Mouse (Mus musculus): ENCODE results near the gene Tssk4. TPM values are rescaled to one million over a fixed set of nuclear protein-coding genes. Genes with fewer than 3 reads are reported as not detected.

Gene Tssk4
- polyA plus RNA-seq, 1 experiment from 2014 or later, result 0.43 TPM

DNA sequence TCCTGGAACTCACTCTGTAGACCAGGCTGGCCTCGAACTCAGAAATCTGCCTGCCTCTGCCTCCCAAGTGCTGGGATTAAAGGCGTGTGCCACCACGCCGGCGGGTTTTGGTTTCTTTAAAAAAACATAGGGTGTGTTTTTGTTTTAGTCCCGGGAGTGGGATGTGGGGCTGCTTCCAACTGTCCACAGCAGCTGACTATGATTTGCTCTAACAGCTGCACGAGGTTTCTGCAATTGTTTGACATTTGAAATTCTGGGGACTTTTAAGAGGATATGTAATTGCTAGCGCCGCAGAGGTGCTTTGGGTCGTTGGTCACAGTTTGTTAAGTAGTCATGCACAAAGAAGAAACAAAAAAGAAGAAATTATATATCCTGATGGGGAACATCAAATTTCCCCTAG lies 39.4 kb downstream of the Tssk4 start:
- H3K4me3 ChIP-seq, result no peak overlapping the region
- no peak overlapping the region for H3K4me2 ChIP-seq
- H3K36me3 ChIP-seq, result no peaks in the 10 kb centered on the region
- H3K27me3 ChIP-seq, result peaks cover 4% of the 10 kb centered on the region; the same call in 1 of the 2 replicates
- H3K4me1 ChIP-seq (replicated peaks), result no peaks in the 10 kb centered on the region
- no peak for ATAC-seq (ENCODE audit: low FRiP score)
- no peaks in the 10 kb centered on the region for H3K9me3 ChIP-seq
- H3K27ac ChIP-seq, result no peak overlapping the region
- H3K9ac ChIP-seq, result no peak overlapping the region
- 79% methylated on average over 10 of the region's 10 CpGs for WGBS

DNA sequence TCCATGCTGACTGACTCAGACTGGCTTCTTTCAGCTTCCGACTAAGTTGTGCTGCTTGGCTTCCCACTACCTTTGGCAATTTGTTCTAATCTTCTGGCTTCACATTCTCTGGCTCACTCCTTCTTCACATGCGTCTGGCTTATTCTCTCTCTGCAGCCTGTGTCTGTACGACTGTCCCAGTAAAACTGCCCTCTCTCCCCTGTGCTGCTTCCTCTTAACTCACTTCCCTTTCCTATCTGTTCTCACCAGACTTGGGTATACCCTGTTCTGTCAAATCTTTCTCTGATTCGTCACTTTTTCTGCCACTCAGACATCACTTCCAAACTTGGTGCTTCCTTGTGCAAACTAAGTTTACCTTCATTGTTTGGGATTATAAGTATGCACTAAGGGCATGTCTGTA lies 47.2 kb downstream of the Tssk4 start:
- Histone ChIP-seq H3K9ac (no peak overlapping the region), H3K4me2 (no peak overlapping the region), H3K27me3 (0 out of 2 replicates have a peak, but pooled peaks cover 9% of the 10 kb centered on the region), H3K4me1 (replicated peaks) (no peaks in the 10 kb centered on the region), H3K9me3 (no peaks in the 10 kb centered on the region), H3K36me3 (no peaks in the 10 kb centered on the region), H3K27ac (no peak overlapping the region), H3K4me3 (no peak overlapping the region)
- 90% methylated on average over 4 of the region's 4 CpGs for whole genome bisulfite sequencing
- ATAC-seq (ENCODE audit: low FRiP score), result no peak

DNA sequence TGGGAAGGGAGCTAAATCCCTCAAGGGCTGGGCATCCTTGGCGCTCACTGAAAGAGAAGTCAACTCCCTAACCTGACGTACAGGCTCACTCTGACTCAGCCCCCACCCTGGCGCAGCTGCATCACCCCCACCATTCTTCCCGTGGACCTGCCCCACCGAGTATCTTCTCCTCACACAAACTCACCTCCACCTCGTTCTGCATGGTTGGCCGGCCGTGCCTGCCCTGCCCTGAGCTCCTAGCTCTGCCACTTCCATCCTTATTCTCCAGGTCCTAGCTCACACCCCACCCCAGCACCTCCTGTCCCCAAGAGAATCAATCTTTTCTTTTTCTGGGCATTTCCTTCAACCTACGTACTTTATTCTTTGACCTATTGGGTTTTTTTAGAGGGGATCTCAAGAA lies 51.1 kb downstream of the Tssk4 start:
- no peak overlapping the region for H3K4me3 ChIP-seq
- H3K9ac ChIP-seq, result no peak overlapping the region
- 73% methylated on average over 9 of the region's 9 CpGs for WGBS
- no peaks in the 10 kb centered on the region for H3K36me3 ChIP-seq
- 0 out of 2 replicates have a peak, but pooled peaks cover 9% of the 10 kb centered on the region for H3K27me3 ChIP-seq
- H3K4me2 ChIP-seq, result no peak overlapping the region
- H3K9me3 ChIP-seq, result no peaks in the 10 kb centered on the region
- ATAC-seq (ENCODE audit: low FRiP score), result no peak
- no peak overlapping the region for H3K27ac ChIP-seq
- no peaks in the 10 kb centered on the region for H3K4me1 ChIP-seq (replicated peaks)

Other genes starting within 250 kb of the Tssk4 start
- gene Dhrs4, start 171.4 kb upstream of the Tssk4 start, polyA plus RNA-seq (2015; fragmentation: Nextera tagmentation; extraction: Ambion mirVana), result 24.4 and 30.9 TPM in 2 replicates
- 21.6 and 22.1 TPM in 2 replicates for gene Carmil3, start 159.5 kb upstream of the Tssk4 start, polyA plus RNA-seq (2015; fragmentation: Nextera tagmentation; extraction: Ambion mirVana)
- gene Cpne6, start 139.7 kb upstream of the Tssk4 start, polyA plus RNA-seq (2015; fragmentation: Nextera tagmentation; extraction: Ambion mirVana), result 2.4 and 2.5 TPM in 2 replicates
- 0.05 and 0.10 TPM in 2 replicates for gene Nrl, start 125.2 kb upstream of the Tssk4 start, polyA plus RNA-seq (2015; fragmentation: Nextera tagmentation; extraction: Ambion mirVana)
- gene Pck2, start 109.9 kb upstream of the Tssk4 start, polyA plus RNA-seq (2015; fragmentation: Nextera tagmentation; extraction: Ambion mirVana), result 20.7 and 21.5 TPM in 2 replicates
- 124 and 130 TPM in 2 replicates for gene Dcaf11, start 90.2 kb upstream of the Tssk4 start, polyA plus RNA-seq (2015; fragmentation: Nextera tagmentation; extraction: Ambion mirVana)
- gene A730061H03Rik, start 89.8 kb upstream of the Tssk4 start, polyA plus RNA-seq (2015; fragmentation: Nextera tagmentation; extraction: Ambion mirVana), result 0.71 and 2.0 TPM in 2 replicates
- gene Fitm1, start 74.6 kb upstream of the Tssk4 start, polyA plus RNA-seq (2015; fragmentation: Nextera tagmentation; extraction: Ambion mirVana), result 0.40 and 0.54 TPM in 2 replicates
- 188 TPM in 2 replicates for gene Psme1, start 72.1 kb upstream of the Tssk4 start, polyA plus RNA-seq (2015; fragmentation: Nextera tagmentation; extraction: Ambion mirVana)
- 15.7 and 20.4 TPM in 2 replicates for gene Emc9, start 64.9 kb upstream of the Tssk4 start, polyA plus RNA-seq (2015; fragmentation: Nextera tagmentation; extraction: Ambion mirVana)
- gene Psme2, start 59.1 kb upstream of the Tssk4 start, polyA plus RNA-seq (2015; fragmentation: Nextera tagmentation; extraction: Ambion mirVana), result 198 and 215 TPM in 2 replicates
- 18.8 and 20.8 TPM in 2 replicates for gene Rnf31, start 58.5 kb upstream of the Tssk4 start, polyA plus RNA-seq (2015; fragmentation: Nextera tagmentation; extraction: Ambion mirVana)
- 9.0 and 10.0 TPM in 2 replicates for gene Irf9, start 46.6 kb upstream of the Tssk4 start, polyA plus RNA-seq (2015; fragmentation: Nextera tagmentation; extraction: Ambion mirVana)
- 15.1 and 16.0 TPM in 2 replicates for gene Rec8, start 32.1 kb upstream of the Tssk4 start, polyA plus RNA-seq (2015; fragmentation: Nextera tagmentation; extraction: Ambion mirVana)
- gene Ipo4, start 14.2 kb upstream of the Tssk4 start, polyA plus RNA-seq (2015; fragmentation: Nextera tagmentation; extraction: Ambion mirVana), result 86.1 and 96.7 TPM in 2 replicates
- gene Gm49378, start 12.3 kb upstream of the Tssk4 start, polyA plus RNA-seq (2015; fragmentation: Nextera tagmentation; extraction: Ambion mirVana), result 2.2 and 2.8 TPM in 2 replicates
- 58.5 and 65.8 TPM in 2 replicates for gene Tm9sf1, start 6.4 kb upstream of the Tssk4 start, polyA plus RNA-seq (2015; fragmentation: Nextera tagmentation; extraction: Ambion mirVana)
- gene Mdp1, start 10.3 kb downstream of the Tssk4 start, polyA plus RNA-seq (2015; fragmentation: Nextera tagmentation; extraction: Ambion mirVana), result 74.7 and 77.5 TPM in 2 replicates
- gene Gmpr2, start 21.8 kb downstream of the Tssk4 start, polyA plus RNA-seq (2015; fragmentation: Nextera tagmentation; extraction: Ambion mirVana), result 51.1 and 52.9 TPM in 2 replicates
- 585 and 628 TPM in 2 replicates for gene Nedd8, start 21.9 kb downstream of the Tssk4 start, polyA plus RNA-seq (2015; fragmentation: Nextera tagmentation; extraction: Ambion mirVana)
- gene Tinf2, start 31.6 kb downstream of the Tssk4 start, polyA plus RNA-seq (2015; fragmentation: Nextera tagmentation; extraction: Ambion mirVana), result 28.0 and 31.8 TPM in 2 replicates
- gene Tgm1, start 63.7 kb downstream of the Tssk4 start, polyA plus RNA-seq (2015; fragmentation: Nextera tagmentation; extraction: Ambion mirVana), result 0.19 and 0.47 TPM in 2 replicates
- gene Rabggta, start 72.1 kb downstream of the Tssk4 start, polyA plus RNA-seq (2015; fragmentation: Nextera tagmentation; extraction: Ambion mirVana), result 56.4 and 57.0 TPM in 2 replicates
- 77.4 and 79.2 TPM in 2 replicates for gene Dhrs1, start 95.5 kb downstream of the Tssk4 start, polyA plus RNA-seq (2015; fragmentation: Nextera tagmentation; extraction: Ambion mirVana)
- 28.7 and 33.5 TPM in 2 replicates for gene Nop9, start 95.5 kb downstream of the Tssk4 start, polyA plus RNA-seq (2015; fragmentation: Nextera tagmentation; extraction: Ambion mirVana)
- gene Cideb, start 108.3 kb downstream of the Tssk4 start, polyA plus RNA-seq (2015; fragmentation: Nextera tagmentation; extraction: Ambion mirVana), result 0.25 TPM in 2 replicates
- gene Ltb4r2, start 111.2 kb downstream of the Tssk4 start, polyA plus RNA-seq (2015; fragmentation: Nextera tagmentation; extraction: Ambion mirVana), result 0.43 and 0.56 TPM in 2 replicates
- 0.32 and 0.74 TPM in 2 replicates for gene Ltb4r1, start 115.8 kb downstream of the Tssk4 start, polyA plus RNA-seq (2015; fragmentation: Nextera tagmentation; extraction: Ambion mirVana)
- 5.3 and 6.0 TPM in 2 replicates for gene Adcy4, start 133.9 kb downstream of the Tssk4 start, polyA plus RNA-seq (2015; fragmentation: Nextera tagmentation; extraction: Ambion mirVana)
- gene Ripk3, start 138.7 kb downstream of the Tssk4 start, polyA plus RNA-seq (2015; fragmentation: Nextera tagmentation; extraction: Ambion mirVana), result 2.6 and 3.7 TPM in 2 replicates
- gene Nfatc4, start 173.0 kb downstream of the Tssk4 start, polyA plus RNA-seq (2015; fragmentation: Nextera tagmentation; extraction: Ambion mirVana), result 10.8 and 12.0 TPM in 2 replicates
- 11.7 and 11.9 TPM in 2 replicates for gene Nynrin, start 203.8 kb downstream of the Tssk4 start, polyA plus RNA-seq (2015; fragmentation: Nextera tagmentation; extraction: Ambion mirVana)
- 0.14 and 0.27 TPM in 2 replicates for gene Cbln3, start 234.2 kb downstream of the Tssk4 start, polyA plus RNA-seq (2015; fragmentation: Nextera tagmentation; extraction: Ambion mirVana)
- 10.0 and 11.1 TPM in 2 replicates for gene Khnyn, start 234.8 kb downstream of the Tssk4 start, polyA plus RNA-seq (2015; fragmentation: Nextera tagmentation; extraction: Ambion mirVana)